Mouse (Mus musculus) left cerebral cortex, adult 6 months (tissue): Measurements from ENCODE around the gene Ciapin1. TPM values are rescaled to one million over a fixed set of nuclear protein-coding genes. Genes with fewer than 3 reads are reported as not detected.

Source experiments
- long read RNA-seq, 2 experiments: library from polyadenylated mRNA; unstranded; transcript quantifications; one replicate each; pipeline ENCODE4 v2.0.0; 2019 to 2020
- polyA plus RNA-seq: library from polyadenylated mRNA; unstranded; fragments of <200 nt; fragmentation: Nextera tagmentation; gene quantifications from 2 replicates; pipeline ENCODE4 v1.2.3, GENCODE M21; 2021

The Ciapin1 gene
- polyA plus RNA-seq: 34.7 and 34.9 TPM in 2 replicates
- long read RNA-seq, experiment 1, full-length matches to known transcripts: 302 of 365 reads
- long read RNA-seq, experiment 1, partial matches to known transcripts: 30 of 365 reads
- long read RNA-seq, experiment 1, other reads (novel, unspliced or antisense): 33 of 365 reads
- long read RNA-seq, experiment 2, full-length matches to known transcripts: 59 of 82 reads
- long read RNA-seq, experiment 2, partial matches to known transcripts: 15 of 82 reads
- long read RNA-seq, experiment 2, other reads (novel, unspliced or antisense): 8 of 82 reads

DNA sequence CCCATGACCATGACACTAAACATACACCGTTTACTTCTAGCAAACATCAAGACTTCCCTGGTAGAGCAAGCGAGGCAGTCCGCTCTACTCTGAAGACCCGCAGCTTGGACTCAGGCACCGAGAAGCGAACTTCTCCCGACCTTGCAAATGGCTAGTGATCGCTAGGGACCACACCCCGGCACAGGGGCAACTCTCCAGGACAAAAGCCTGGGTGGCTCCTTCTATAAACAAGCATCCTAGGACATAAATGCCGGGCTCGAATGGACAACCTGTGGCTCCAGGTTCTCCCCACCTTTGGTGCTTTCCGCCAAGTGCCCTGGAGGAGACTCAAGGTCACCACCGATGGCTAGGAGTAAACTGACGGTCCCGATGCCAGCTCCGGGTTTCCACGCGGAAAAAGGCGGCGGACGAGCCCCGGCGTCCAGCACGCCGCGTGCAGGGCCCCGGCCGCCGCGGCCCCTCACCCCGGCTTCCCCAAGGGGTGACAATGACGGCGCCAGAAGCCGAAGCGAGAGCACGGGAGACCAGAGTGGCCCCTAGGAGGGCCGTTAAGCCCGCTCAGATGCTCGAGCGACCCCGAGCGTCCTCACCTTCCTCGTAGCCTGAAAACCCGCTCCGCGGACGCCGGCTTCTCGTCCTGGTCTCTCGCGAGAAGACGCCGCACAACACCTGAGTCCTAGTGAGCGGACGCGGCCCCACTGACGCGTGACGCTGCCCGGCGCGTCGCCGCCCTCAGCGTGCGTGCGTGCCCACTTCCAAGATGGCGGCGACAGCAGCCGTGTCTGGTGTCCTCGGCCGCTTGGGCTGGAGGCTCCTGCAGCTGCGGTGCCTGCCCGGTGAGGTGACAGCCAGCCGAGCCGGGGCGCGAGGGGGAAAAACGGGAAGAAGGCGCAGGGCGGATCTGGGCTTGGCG is at the start of gene Ciapin1, which contains the start of gene Coq9:
TSS of gene Ciapin1 (minus strand) at position 697 of the 913 bp plus-strand sequence.
TSS of gene Coq9 (plus strand) at position 660 of the 913 bp plus-strand sequence.

DNA sequence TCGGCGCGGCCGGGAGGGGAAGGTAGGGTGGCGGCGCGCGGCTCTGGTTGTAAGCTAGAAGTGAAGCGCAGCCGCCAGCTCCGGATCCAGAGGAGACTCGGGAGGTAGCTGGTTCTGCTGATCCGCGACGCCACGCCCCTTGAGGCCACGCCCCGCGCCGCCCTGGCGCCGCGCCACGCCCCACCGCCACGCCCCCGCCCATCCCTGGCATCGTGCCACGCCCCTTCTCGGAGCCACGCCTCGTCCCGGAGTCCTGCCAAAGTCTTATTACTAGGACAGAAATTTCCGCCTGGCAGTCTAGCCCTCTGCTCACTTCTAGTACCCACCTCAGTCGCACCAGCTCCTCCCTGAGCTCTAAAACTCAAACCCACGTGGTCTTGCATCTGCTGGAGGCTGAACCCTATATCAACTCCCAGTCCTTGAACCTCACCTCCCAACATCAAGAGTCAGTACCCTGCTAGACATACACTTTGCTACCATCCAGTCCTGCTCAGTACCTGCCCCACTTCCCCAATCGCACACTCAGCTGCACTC is 38.1 kb upstream of the Ciapin1 start, which contains the start of gene Dok4:
TSS of gene Dok4 (minus strand) at position 134 of the 534 bp plus-strand sequence.

DNA sequence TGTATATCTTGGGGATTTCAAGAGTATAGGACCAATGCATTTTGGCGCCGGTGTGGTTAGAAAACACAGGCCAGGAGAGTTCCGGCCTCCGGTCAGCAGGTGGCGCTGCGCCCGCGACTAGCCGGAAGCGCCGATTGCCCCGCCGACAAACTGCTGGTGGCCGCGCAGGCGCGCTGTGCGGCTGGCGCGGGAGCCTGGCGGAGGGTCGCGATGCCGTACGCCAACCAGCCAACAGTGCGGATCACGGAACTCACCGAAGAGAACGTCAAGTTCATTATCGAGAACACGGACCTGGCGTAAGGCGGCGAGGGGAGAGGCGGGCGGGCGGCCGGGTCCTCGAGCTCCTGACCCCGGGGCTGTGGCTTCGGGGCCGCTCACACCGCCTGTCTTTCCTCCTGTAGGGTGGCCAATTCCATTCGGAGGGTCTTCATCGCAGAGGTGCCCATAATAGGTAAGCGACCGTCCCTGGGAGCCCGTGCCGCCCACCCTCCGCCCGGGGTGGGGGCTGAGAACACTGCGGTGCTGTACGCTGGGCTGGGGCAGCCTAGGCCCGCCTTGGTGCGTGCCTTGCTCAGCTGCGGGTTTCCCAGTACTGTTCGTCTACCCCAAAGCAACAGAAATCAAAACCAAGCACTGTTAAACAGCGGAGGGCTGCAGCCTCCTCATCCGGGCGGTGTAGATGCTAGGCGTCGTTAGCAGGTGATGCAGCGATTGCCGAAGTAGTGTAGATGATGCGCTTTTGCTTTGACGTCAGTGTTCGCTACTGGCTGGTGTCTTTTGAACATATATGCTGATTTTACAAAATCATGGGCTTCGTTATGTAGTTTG is 19.4 kb upstream of the Ciapin1 start, which contains the start of gene Polr2c:
TSS of gene Polr2c (plus strand) at position 105 of the 828 bp plus-strand sequence.

DNA sequence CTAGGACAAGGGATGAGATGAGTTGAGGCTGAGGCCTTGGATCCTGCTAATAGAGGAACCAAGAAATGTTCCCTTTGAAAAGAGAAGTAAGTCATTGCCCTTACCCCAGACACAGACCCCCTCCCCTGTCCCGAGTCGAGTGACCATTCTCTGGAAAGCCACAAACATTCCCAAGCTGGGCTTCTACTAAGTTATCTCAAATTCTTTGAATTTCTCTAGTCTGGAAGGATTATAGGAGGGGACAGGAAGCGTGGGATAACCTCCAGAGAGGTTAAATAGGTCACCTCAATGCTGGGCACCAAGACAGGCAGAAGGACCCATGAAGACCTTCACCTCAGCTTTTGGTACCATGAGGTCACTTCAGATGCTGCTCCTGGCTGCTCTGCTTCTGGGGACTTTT is 28.0 kb downstream of the Ciapin1 start, which contains the start of gene Ccl17:
TSS of gene Ccl17 (plus strand) at position 301 of the 400 bp plus-strand sequence.

DNA sequence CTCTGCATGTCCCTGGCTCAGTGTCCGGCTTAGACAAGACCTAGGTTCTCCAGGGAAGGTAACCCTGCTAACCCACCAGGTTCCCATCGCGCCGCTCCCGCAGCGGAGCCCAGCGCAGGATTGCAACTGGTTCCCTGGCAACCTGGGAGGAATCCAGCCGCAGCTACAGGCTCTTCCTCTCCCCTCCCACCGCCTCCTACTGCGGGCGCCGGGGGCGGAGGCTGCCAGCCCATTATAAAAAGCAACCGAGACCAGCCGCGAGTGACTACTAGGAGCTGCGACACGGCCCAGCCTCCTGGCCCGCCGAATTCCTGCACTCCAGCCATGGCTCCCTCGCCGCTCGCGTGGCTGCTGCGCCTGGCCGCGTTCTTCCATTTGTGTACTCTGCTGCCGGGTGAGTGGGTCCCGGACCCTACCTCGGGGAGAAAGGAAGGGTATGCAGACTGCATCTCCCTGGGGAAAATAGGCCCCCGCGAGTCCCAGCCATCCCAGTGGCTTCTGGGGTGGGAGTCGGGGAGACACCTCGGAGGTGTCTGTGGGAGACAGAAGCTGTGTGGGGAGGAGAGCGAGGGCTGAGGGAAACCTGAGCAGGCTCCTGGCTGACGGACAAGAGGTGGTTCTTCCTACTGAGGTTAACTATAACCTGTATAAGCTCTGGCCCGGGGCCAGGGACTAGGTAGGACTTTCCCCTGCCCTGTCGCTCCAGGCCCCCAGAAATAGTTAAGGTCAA is 66.1 kb downstream of the Ciapin1 start, which contains the start of gene Cx3cl1:
TSS of gene Cx3cl1 (plus strand) at position 69 of the 730 bp plus-strand sequence.

Other genes starting within 250 kb of the Ciapin1 start
- 9.9 and 16.3 TPM in 2 replicates for gene Rspry1, start 236.4 kb downstream of the Ciapin1 start, polyA plus RNA-seq
- gene Fam192a, start 236.4 kb downstream of the Ciapin1 start, polyA plus RNA-seq: 25.3 and 28.4 TPM in 2 replicates
- 9.6 and 111 TPM in 2 replicates for gene Arl2bp, start 171.8 kb downstream of the Ciapin1 start, polyA plus RNA-seq
- gene Pllp, start 142.1 kb downstream of the Ciapin1 start, polyA plus RNA-seq: 57.7 and 70.9 TPM in 2 replicates
- gene Ccl22, start 92.8 kb downstream of the Ciapin1 start, polyA plus RNA-seq: 0.09 and 0.14 TPM in 2 replicates
- 483 and 651 TPM in 2 replicates for gene Cx3cl1, start 66.3 kb downstream of the Ciapin1 start, polyA plus RNA-seq
- gene Ccl17, start 27.9 kb downstream of the Ciapin1 start, polyA plus RNA-seq: 2.5 and 3.2 TPM in 2 replicates
- gene Coq9, start within 50 bp of the Ciapin1 start, polyA plus RNA-seq: 67.1 and 83.8 TPM in 2 replicates
- 154 and 194 TPM in 2 replicates for gene Polr2c, start 19.1 kb upstream of the Ciapin1 start, polyA plus RNA-seq
- gene Dok4, start 38.0 kb upstream of the Ciapin1 start, polyA plus RNA-seq: 5.0 and 6.3 TPM in 2 replicates
- 1.4 and 1.5 TPM in 2 replicates for gene Ccdc102a, start 79.7 kb upstream of the Ciapin1 start, polyA plus RNA-seq
- not detected in 2 replicates for gene Adgrg5, start 85.3 kb upstream of the Ciapin1 start, polyA plus RNA-seq
- 23.5 and 27.7 TPM in 2 replicates for gene Adgrg1, start 136.4 kb upstream of the Ciapin1 start, polyA plus RNA-seq
- 0.12 TPM in 1 of 2 replicates, not detected in the other for gene Adgrg3, start 179.3 kb upstream of the Ciapin1 start, polyA plus RNA-seq
- gene Drc7, start 216.7 kb upstream of the Ciapin1 start, polyA plus RNA-seq: 0.30 and 0.69 TPM in 2 replicates
- gene Katnb1, start 242.8 kb upstream of the Ciapin1 start, polyA plus RNA-seq: 19.6 and 27.0 TPM in 2 replicates